Mouse (Mus musculus) Patski (cell line): Measurements from ENCODE around the gene Hspa5. TPM values are rescaled to one million over a fixed set of nuclear protein-coding genes. Genes with fewer than 3 reads are reported as not detected.
"Not testable (repeated sequence)": the region's sequence is repeated elsewhere in the genome, so short reads cannot be mapped to it uniquely, and the experiment has no call there.

Experiments
- ATAC-seq: fragments of 100-300 bp; one replicate; pipeline ENCODE4 v1.8.0; 2021
- CTCF ChIA-PET: fragments of 350-600 bp; sonication (Branson Sonifier 250); formaldehyde crosslinking; loops from one replicate; lab custom pipeline; 2022; ENCODE audit warnings: inconsistent platforms; lab: Charles Lee
- POLR2A ChIA-PET: fragments of 350-600 bp; sonication (Branson Sonifier 250); formaldehyde crosslinking; loops from one replicate; lab custom pipeline; 2022; ENCODE audit warnings: antibody characterized with exemption, inconsistent platforms; lab: Charles Lee
- DNase-seq: peaks from one replicate; pipeline ENCODE4 v3.0.0-alpha.2; 2011; ENCODE audit warnings: low read depth, low spot score
- H3K27me3 ChIP-seq: fragments of 371-371 bp; one replicate; pipeline ENCODE4 v1.5.1; 2021
- CTCF ChIP-seq: fragments of 100-300 bp; IDR thresholded peaks from one replicate; pipeline ENCODE4 v1.5.1; 2021
- in situ Hi-C: fragments of 300-500 bp; cut with MboI; formaldehyde crosslinking; loops from 3 replicates; pipeline ENCODE4 v1.11.1; 2018; ENCODE audit warnings: low pct_unique_long_range_greater_than_20kb, mixed read lengths
- polyA plus RNA-seq: library from polyadenylated mRNA; unstranded; gene quantifications from one replicate; pipeline ENCODE4 v1.2.3, GENCODE M21; 2021

Hspa5 gene
- polyA plus RNA-seq, 1 experiment from 2014 or later, result 1,080 TPM

GRCm38 (mm10) chr2:34794511-34794910 lies 22.7 kb downstream of the Hspa5 start:
- no peak for ATAC-seq
- ChIA-PET CTCF (interaction anchor here (3.0 kb wide), 1 partner anchor 10 kb away, joined by 18 read pairs; no protein-coding TSS in a partner anchor), POLR2A (no interaction called here)

DNA sequence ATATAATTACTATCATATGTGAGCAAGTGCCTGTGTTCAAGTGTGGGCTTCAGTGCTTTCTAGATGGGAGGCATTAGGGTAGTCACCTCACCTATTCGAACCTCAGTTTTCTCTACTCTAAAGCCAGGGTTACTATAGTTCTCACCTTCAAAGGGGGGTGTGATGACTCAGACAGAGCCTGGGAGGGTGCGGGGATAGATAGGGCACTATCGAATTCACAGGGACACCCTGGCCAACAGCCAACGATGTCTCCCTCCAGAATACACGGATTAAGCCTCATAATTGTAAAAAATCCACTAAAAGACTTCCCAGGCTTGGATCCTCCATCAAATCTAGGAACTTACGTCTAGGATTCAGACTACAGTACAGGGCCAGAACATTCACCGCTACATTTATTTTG lies 23.7 kb downstream of the Hspa5 start:
- no peaks in the 10 kb centered on the region for H3K27me3 ChIP-seq
- ATAC-seq (no peak), DNase-seq (no peak)
- ChIA-PET CTCF (interaction anchor here (3.0 kb wide), 1 partner anchor 11 kb away, joined by 18 read pairs; no protein-coding TSS in a partner anchor), POLR2A (no interaction called here)
- TF ChIP-seq CTCF, result no peak
- in situ Hi-C loops, result no loop called here

More at GRCm38 (mm10) chr2:34794511-34794910, 22.7 kb downstream of the Hspa5 start:
- no peaks in the 10 kb centered on the region for H3K27me3 ChIP-seq
- no peak for TF ChIP-seq CTCF
- in situ Hi-C loops, result no loop called here
- no peak for DNase-seq

- ChIA-PET POLR2A (interaction anchor here (1.0 to 2.3 kb wide), 2 partner anchors 29 to 1043 kb away, joined by 3 to 12 read pairs; partner anchors contain the start of gene Hspa5), CTCF (interaction anchor here (1.2 to 2.0 kb wide), 3 partner anchors 15 to 172 kb away, joined by 3 to 12 read pairs (median 3); no protein-coding TSS in a partner anchor)
- ATAC-seq, result peak; percentile 77
- DNase-seq, result no peak
- no peak for TF ChIP-seq CTCF
- H3K27me3 ChIP-seq, result no peaks in the 10 kb centered on the region
- in situ Hi-C loops, result no loop called here
These were observed 27.8 kb downstream of the Hspa5 start, which contains the start of gene Rabepk for GRCm38 (mm10) chr2:34799357-34800256. Rabepk (minus strand) TSS chr2:34799912.

- TF ChIP-seq CTCF, result no peak
- in situ Hi-C loops, result no loop called here
- CTCF ChIA-PET, result interaction anchor here (1.2 to 2.0 kb wide), 3 partner anchors 16 to 172 kb away, joined by 3 to 12 read pairs (median 3); no protein-coding TSS in a partner anchor
- POLR2A ChIA-PET, result interaction anchor here (0.7 to 2.3 kb wide), 2 partner anchors 29 kb away, joined by 4 to 12 read pairs; partner anchors contain the start of gene Hspa5
- DNase-seq (no peak), ATAC-seq (no peak)
- no peaks in the 10 kb centered on the region for H3K27me3 ChIP-seq
These were observed 28.6 kb downstream of the Hspa5 start for GRCm38 (mm10) chr2:34800371-34800770.

DNA sequence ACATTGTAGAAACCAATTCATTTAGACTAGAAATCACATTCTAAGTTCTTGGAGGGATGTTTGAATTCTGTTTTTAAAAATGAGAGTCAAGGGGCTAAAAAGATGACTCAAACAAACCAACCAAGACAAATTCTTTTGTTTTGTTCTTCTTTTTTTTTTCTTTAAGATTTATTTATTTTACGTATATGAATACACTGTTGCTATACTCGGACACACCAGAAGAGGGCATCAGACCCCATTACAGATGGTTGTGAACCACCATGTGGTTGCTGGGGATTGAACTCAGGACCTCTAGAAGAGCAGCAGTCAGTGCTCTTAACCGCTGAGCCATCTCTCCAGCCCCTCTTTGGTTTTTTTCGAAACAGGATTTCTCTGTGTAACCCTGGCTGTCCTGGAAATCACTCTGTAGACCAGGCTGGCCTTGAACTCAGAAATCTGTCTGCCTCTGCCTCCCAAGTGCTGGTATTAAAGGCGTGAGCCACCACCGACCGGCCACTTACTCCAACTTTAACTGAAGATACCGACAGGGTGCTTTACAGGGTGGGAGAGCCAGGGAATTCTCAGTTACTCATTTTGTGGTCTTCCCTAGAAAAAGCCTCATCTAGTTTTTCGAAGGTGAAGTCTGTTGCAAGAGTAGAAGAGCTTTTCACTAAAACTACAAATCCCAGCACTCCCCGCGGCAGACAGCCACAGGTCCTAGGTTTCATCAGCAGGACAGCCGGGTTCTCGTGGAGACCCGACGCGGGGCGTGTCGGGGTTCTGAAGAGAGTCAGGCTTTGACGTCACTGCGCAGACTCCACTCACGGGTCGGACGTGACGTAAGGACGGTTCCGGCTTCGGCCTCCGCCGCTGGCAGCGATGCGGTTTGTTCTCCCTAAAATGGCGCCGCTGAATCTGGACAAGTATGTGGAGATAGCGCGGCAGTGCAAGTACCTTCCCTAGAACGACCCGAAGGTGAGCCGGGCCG lies 30.0 kb downstream of the Hspa5 start:
- TF ChIP-seq CTCF, result peak; percentile 68
- DNase-seq (peak; percentile 90), ATAC-seq (peak; percentile 72)
- H3K27me3 ChIP-seq, result no peaks in the 10 kb centered on the region
- POLR2A ChIA-PET, result interaction anchor here (1.2 kb wide), 1 partner anchor 14 kb away, joined by 3 read pairs; no protein-coding TSS in a partner anchor
- in situ Hi-C loops, result no loop called here
- CTCF ChIA-PET, result interaction anchor here (1.4 kb wide), 1 partner anchor 14 kb away, joined by 3 read pairs; no protein-coding TSS in a partner anchor

DNA sequence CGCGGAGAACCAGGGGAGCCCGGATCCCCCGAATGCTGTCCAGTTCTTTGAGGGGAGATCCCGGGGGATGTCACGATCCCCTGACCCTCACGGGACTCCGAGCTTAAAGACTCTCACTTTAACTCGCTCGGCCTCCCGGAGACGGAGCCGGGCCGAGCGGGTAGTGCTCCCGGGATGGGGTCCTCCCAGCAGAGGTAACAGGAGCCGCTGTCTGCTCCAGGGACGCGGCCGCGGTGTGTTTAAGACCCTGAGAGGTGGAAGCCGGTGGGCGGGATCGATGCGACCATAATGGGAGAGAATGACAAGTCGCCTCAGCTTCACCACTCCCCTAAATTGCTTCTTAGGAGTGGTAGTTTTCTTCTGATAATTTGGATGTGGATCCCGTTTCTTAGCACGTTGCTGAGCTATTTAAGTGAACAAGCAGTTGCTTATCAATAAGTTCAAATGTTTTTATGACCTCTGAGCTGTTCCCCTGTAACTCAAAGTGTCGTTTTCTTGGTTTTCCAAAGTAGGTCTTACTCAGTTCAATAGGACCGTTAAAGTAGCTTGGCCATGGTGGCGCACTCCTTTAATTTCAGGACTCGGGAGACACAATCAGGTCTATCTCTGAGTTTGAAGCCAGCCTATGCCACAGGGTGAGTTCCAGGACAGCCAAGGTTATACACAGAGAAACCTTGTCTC lies 30.9 kb downstream of the Hspa5 start:
- in situ Hi-C loops, H3K27me3 ChIP-seq, DNase-seq: not testable (repeated sequence)
- ChIA-PET CTCF (interaction anchor here (1.4 kb wide), 1 partner anchor 14 kb away, joined by 3 read pairs; no protein-coding TSS in a partner anchor), POLR2A (interaction anchor here (1.2 kb wide), 1 partner anchor 13 kb away, joined by 3 read pairs; no protein-coding TSS in a partner anchor)
- peak; percentile 12 for ATAC-seq

DNA sequence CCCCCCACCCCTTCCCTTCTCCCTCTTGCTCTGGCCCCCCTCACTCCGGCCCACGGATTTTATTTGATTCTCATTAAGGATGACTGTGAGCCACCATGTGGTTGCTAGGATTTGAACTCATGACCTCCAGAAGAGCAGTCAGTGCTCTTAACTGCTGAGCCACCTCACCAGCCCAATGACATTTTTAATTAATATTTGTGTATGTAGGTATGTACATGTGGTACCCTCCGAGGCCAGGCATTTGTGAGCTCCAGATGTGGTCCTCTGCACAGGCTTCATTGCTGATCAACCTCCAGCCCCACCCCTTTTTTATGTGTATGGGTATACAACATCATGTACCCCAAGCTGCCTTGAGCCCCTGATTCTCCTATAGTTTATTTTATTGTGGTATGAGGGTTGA lies 32.0 kb downstream of the Hspa5 start:
- CTCF ChIA-PET, result no interaction called here

GRCm38 (mm10) chr2:34804172-34804571 lies 32.4 kb downstream of the Hspa5 start:
- CTCF ChIA-PET, result no interaction called here
- ATAC-seq (no peak), DNase-seq (no peak)
- H3K27me3 ChIP-seq, result no peaks in the 10 kb centered on the region
- POLR2A ChIA-PET, result interaction anchor here (0.5 to 0.9 kb wide), 2 partner anchors 13 to 16 kb away, joined by 3 to 4 read pairs; no protein-coding TSS in a partner anchor
- TF ChIP-seq CTCF, result no peak
- in situ Hi-C loops, result no loop called here

More for the DNA sequence above, 32.0 kb downstream of the Hspa5 start:
- DNase-seq, result no peak
- no peaks in the 10 kb centered on the region for H3K27me3 ChIP-seq
- no peak for ATAC-seq
- TF ChIP-seq CTCF, result no peak
- in situ Hi-C loops, result no loop called here
- POLR2A ChIA-PET, result interaction anchor here (0.5 kb wide), 1 partner anchor 14 kb away, joined by 4 read pairs; no protein-coding TSS in a partner anchor

DNA sequence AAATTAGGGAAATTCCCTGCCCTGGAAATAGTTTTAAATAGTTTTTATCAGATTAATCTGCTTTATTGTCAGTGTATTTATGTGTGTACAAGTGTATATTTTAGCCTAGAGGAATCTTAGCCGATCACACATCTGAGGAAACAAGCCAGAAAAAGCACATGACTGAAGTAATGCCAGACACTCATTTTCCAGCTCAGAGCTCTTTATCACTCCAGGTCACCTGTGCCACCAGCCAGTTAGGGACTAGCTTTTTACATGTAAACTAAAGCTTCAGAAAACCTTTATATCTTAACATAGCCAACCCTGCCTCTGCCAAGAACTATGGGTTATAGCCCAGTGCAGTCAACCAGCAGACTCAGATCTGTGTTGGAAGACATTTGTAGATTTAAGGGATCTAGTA lies 33.0 kb downstream of the Hspa5 start:
- DNase-seq, result no peak
- ChIA-PET POLR2A (interaction anchor here (0.9 kb wide), 1 partner anchor 15 kb away, joined by 3 read pairs; no protein-coding TSS in a partner anchor), CTCF (no interaction called here)
- H3K27me3 ChIP-seq, result no peaks in the 10 kb centered on the region
- no peak for ATAC-seq
- no peak for TF ChIP-seq CTCF
- in situ Hi-C loops, result no loop called here
